Mouse (Mus musculus): ENCODE data around the gene Cnot1.
A peak's percentile ranks its signal among the peaks of the same experiment; 100 is the strongest.

Gene Cnot1

GRCm38 (mm10) chr8:95688073-95688672 lies 119.1 kb downstream of the Cnot1 start:
- peak in 1 of 2 experiments; percentile 67 for DNase-seq (ENCODE audit: low spot score in 2 of 2)

GRCm38 (mm10) chr8:95678024-95678611 lies 129.1 kb downstream of the Cnot1 start:
- peak in 1 of 2 experiments; percentile 58 for DNase-seq (ENCODE audit: low spot score in 2 of 2)

GRCm38 (mm10) chr8:95677591-95678023 lies 129.7 kb downstream of the Cnot1 start:
- no peak for DNase-seq (ENCODE audit: low spot score in 2 of 2)

GRCm38 (mm10) chr8:95676631-95677030 lies 130.6 kb downstream of the Cnot1 start, which contains the start of gene Ndrg4:
Gene Ndrg4, plus strand, starts transcription at chr8:95676980.
- no peak for DNase-seq (ENCODE audit: low spot score in 2 of 2)

GRCm38 (mm10) chr8:95672811-95673210 lies 134.5 kb downstream of the Cnot1 start:
- no peak for DNase-seq (ENCODE audit: low spot score in 2 of 2)

GRCm38 (mm10) chr8:95671861-95672260 lies 135.4 kb downstream of the Cnot1 start:
- DNase-seq (ENCODE audit: low spot score in 2 of 2), result no peak

GRCm38 (mm10) chr8:95669967-95670366 lies 137.3 kb downstream of the Cnot1 start:
- DNase-seq (ENCODE audit: low spot score in 2 of 2), result no peak

Data from frontal cortex, postnatal 10 days (tissue).